Mouse (Mus musculus): ENCODE results near the gene Prkab1. TPM values are rescaled to one million over a fixed set of nuclear protein-coding genes. Genes with fewer than 3 reads are reported as not detected.

Gene Prkab1
- polyA plus RNA-seq, 1 experiment from 2014 or later: 72.0 TPM

- 95% methylated on average over 5 of the region's 5 CpGs for WGBS
- no peaks in the 10 kb centered on the region for H3K27me3 ChIP-seq (ENCODE audit: insufficient read depth, poor library complexity, severe bottlenecking)
- H3K9me3 ChIP-seq: no peaks in the 10 kb centered on the region
- H3K4me1 ChIP-seq (replicated peaks): no peaks in the 10 kb centered on the region
- no peak for DNase-seq (ENCODE audit: low spot score)
- no peak overlapping the region for H3K27ac ChIP-seq
- no peak overlapping the region for H3K4me3 ChIP-seq
- H3K36me3 ChIP-seq: peaks cover 92% of the 10 kb centered on the region
Measured at GRCm38 (mm10) chr5:116016542-116016941, 7.8 kb downstream of the Prkab1 start.

GRCm38 (mm10) chr5:116014237-116014636 is 10.1 kb downstream of the Prkab1 start:
- no peak overlapping the region for H3K4me3 ChIP-seq
- 95% methylated on average over 11 of the region's 11 CpGs for WGBS
- H3K27me3 ChIP-seq (ENCODE audit: insufficient read depth, poor library complexity, severe bottlenecking): no peaks in the 10 kb centered on the region
- no peaks in the 10 kb centered on the region for H3K9me3 ChIP-seq
- 0 out of 2 replicates have a peak, but pooled peaks cover 3% of the 10 kb centered on the region for H3K4me1 ChIP-seq (replicated peaks)
- no peak overlapping the region for H3K27ac ChIP-seq
- peaks cover 69% of the 10 kb centered on the region for H3K36me3 ChIP-seq
- no peak for DNase-seq (ENCODE audit: low spot score)

GRCm38 (mm10) chr5:116013821-116014220 is 10.5 kb downstream of the Prkab1 start:
- 0 out of 2 replicates have a peak, but pooled peaks cover 3% of the 10 kb centered on the region for H3K4me1 ChIP-seq (replicated peaks)
- no peak overlapping the region for H3K27ac ChIP-seq
- DNase-seq (ENCODE audit: low spot score): no peak
- no peak overlapping the region for H3K4me3 ChIP-seq
- H3K36me3 ChIP-seq: peaks cover 65% of the 10 kb centered on the region
- WGBS: 89% methylated on average over 8 of the region's 8 CpGs
- H3K27me3 ChIP-seq (ENCODE audit: insufficient read depth, poor library complexity, severe bottlenecking): no peaks in the 10 kb centered on the region
- H3K9me3 ChIP-seq: no peaks in the 10 kb centered on the region

- Histone ChIP-seq H3K27ac (no peak overlapping the region), H3K4me3 (no peak overlapping the region), H3K36me3 (peaks cover 61% of the 10 kb centered on the region), H3K4me1 (replicated peaks) (0 out of 2 replicates have a peak, but pooled peaks cover 3% of the 10 kb centered on the region), H3K9me3 (no peaks in the 10 kb centered on the region), H3K27me3 (ENCODE audit: insufficient read depth, poor library complexity, severe bottlenecking) (no peaks in the 10 kb centered on the region)
- WGBS: 93% methylated on average over 7 of the region's 7 CpGs
- DNase-seq (ENCODE audit: low spot score): no peak
Measured at GRCm38 (mm10) chr5:116012503-116012902, 11.8 kb downstream of the Prkab1 start.

GRCm38 (mm10) chr5:116011700-116012099 is 12.6 kb downstream of the Prkab1 start:
- no peak for DNase-seq (ENCODE audit: low spot score)
- Histone ChIP-seq H3K27me3 (ENCODE audit: insufficient read depth, poor library complexity, severe bottlenecking) (no peaks in the 10 kb centered on the region), H3K4me3 (no peak overlapping the region), H3K27ac (no peak overlapping the region), H3K4me1 (replicated peaks) (0 out of 2 replicates have a peak, but pooled peaks cover 3% of the 10 kb centered on the region), H3K9me3 (no peaks in the 10 kb centered on the region), H3K36me3 (peaks cover 60% of the 10 kb centered on the region)
- WGBS: 90% methylated on average over 7 of the region's 7 CpGs

GRCm38 (mm10) chr5:116009884-116010627 is 14.3 kb downstream of the Prkab1 start:
- Histone ChIP-seq H3K36me3 (peaks cover 55% of the 10 kb centered on the region), H3K9me3 (no peaks in the 10 kb centered on the region), H3K4me3 (no peak overlapping the region), H3K4me1 (replicated peaks) (peaks cover 11% of the 10 kb centered on the region; the same call in 1 of the 2 replicates), H3K27ac (no peak overlapping the region), H3K27me3 (ENCODE audit: insufficient read depth, poor library complexity, severe bottlenecking) (no peaks in the 10 kb centered on the region)
- no peak for DNase-seq (ENCODE audit: low spot score)
- 84% methylated on average over 2 of the region's 2 CpGs for WGBS

- DNase-seq (ENCODE audit: low spot score): no peak
- Histone ChIP-seq H3K27me3 (ENCODE audit: insufficient read depth, poor library complexity, severe bottlenecking) (no peaks in the 10 kb centered on the region), H3K4me1 (replicated peaks) (peaks cover 12% of the 10 kb centered on the region; the same call in 1 of the 2 replicates), H3K27ac (no peak overlapping the region), H3K9me3 (no peaks in the 10 kb centered on the region), H3K4me3 (no peak overlapping the region), H3K36me3 (peaks cover 51% of the 10 kb centered on the region)
- 88% methylated on average over 15 of the region's 15 CpGs for WGBS
Measured at GRCm38 (mm10) chr5:116009091-116009851, 15.0 kb downstream of the Prkab1 start.

- Histone ChIP-seq H3K27me3 (ENCODE audit: insufficient read depth, poor library complexity, severe bottlenecking) (no peaks in the 10 kb centered on the region), H3K4me1 (replicated peaks) (peaks cover 17% of the 10 kb centered on the region; the same call in 1 of the 2 replicates), H3K9me3 (no peaks in the 10 kb centered on the region), H3K27ac (no peak overlapping the region), H3K36me3 (peaks cover 37% of the 10 kb centered on the region), H3K4me3 (no peak overlapping the region)
- no peak for DNase-seq (ENCODE audit: low spot score)
- 89% methylated on average over 13 of the region's 13 CpGs for WGBS
Measured at GRCm38 (mm10) chr5:116007723-116008122, 16.6 kb downstream of the Prkab1 start.

- Histone ChIP-seq H3K4me1 (replicated peaks) (peaks cover 17% of the 10 kb centered on the region; the same call in 1 of the 2 replicates), H3K27me3 (ENCODE audit: insufficient read depth, poor library complexity, severe bottlenecking) (no peaks in the 10 kb centered on the region), H3K27ac (no peak overlapping the region), H3K36me3 (peaks cover 44% of the 10 kb centered on the region), H3K4me3 (no peak overlapping the region), H3K9me3 (no peaks in the 10 kb centered on the region)
- WGBS: 56% methylated on average over 22 of the region's 22 CpGs
- no peak for DNase-seq (ENCODE audit: low spot score)
Measured at GRCm38 (mm10) chr5:116006324-116007099, 17.8 kb downstream of the Prkab1 start.

- H3K4me1 ChIP-seq (replicated peaks): peaks cover 14% of the 10 kb centered on the region; the same call in 1 of the 2 replicates
- H3K9me3 ChIP-seq: no peaks in the 10 kb centered on the region
- no peak overlapping the region for H3K4me3 ChIP-seq
- H3K27me3 ChIP-seq (ENCODE audit: insufficient read depth, poor library complexity, severe bottlenecking): no peaks in the 10 kb centered on the region
- WGBS: 88% methylated on average over 10 of the region's 10 CpGs
- no peak overlapping the region for H3K27ac ChIP-seq
- peaks cover 66% of the 10 kb centered on the region for H3K36me3 ChIP-seq
- no peak for DNase-seq (ENCODE audit: low spot score)
Measured at GRCm38 (mm10) chr5:116004271-116004670, 20.0 kb downstream of the Prkab1 start.

- 38% methylated on average over 13 of the region's 13 CpGs for WGBS
- Histone ChIP-seq H3K4me1 (replicated peaks) (peaks cover 14% of the 10 kb centered on the region; the same call in 1 of the 2 replicates), H3K4me3 (no peak overlapping the region), H3K36me3 (peaks cover 71% of the 10 kb centered on the region), H3K27ac (no peak overlapping the region; the same call in 1 of the 2 replicates), H3K9me3 (no peaks in the 10 kb centered on the region), H3K27me3 (ENCODE audit: insufficient read depth, poor library complexity, severe bottlenecking) (no peaks in the 10 kb centered on the region)
- DNase-seq (ENCODE audit: low spot score): no peak
Measured at GRCm38 (mm10) chr5:116003825-116004224, 20.5 kb downstream of the Prkab1 start.

GRCm38 (mm10) chr5:116003154-116003553 is 21.2 kb downstream of the Prkab1 start:
- Histone ChIP-seq H3K9me3 (no peaks in the 10 kb centered on the region), H3K4me3 (no peak overlapping the region), H3K27ac (no peak overlapping the region), H3K36me3 (peaks cover 72% of the 10 kb centered on the region), H3K27me3 (ENCODE audit: insufficient read depth, poor library complexity, severe bottlenecking) (no peaks in the 10 kb centered on the region), H3K4me1 (replicated peaks) (peaks cover 14% of the 10 kb centered on the region; the same call in 1 of the 2 replicates)
- WGBS: 84% methylated on average over 8 of the region's 8 CpGs
- no peak for DNase-seq (ENCODE audit: low spot score)

Data from hindbrain, embryonic 10.5 days (tissue).